Comparison of ENCODE assay signal across 1 mouse cellular context in genomic region chr10:52381845-52382591, GRCm38 (mm10).
TF ChIP-seq lines count a peak whose summit lies in the region.

Gopc (minus strand) TSS chr10:52382124.

TF ChIP-seq in CH12.LX, 34 proteins besides CTCF, POLR2A, EP300 and RAD21 (continued from another document):
- TF ChIP-seq HCFC1 (IDR thresholded peaks at IDR 0.05; ENCODE audit: low read depth, low read length) = peak; percentile 62
- no peak for TF ChIP-seq GABPA (IDR thresholded peaks at IDR 0.05; ENCODE audit: insufficient replicate concordance, low read depth, low read length)
- TF ChIP-seq USF1 (IDR thresholded peaks at IDR 0.05; ENCODE audit: low read depth, low read length) = no peak
- peak; percentile 83 for TF ChIP-seq NELFE (IDR thresholded peaks at IDR 0.05; ENCODE audit: low read depth, low read length)
- TF ChIP-seq MXI1 (IDR thresholded peaks at IDR 0.05; ENCODE audit: low read depth, low read length) = peak; percentile 59
TF ChIP-seq in CH12.LX: peak in this region for 11.
